Mouse (Mus musculus) MEL (cell line): ENCODE measurements around the gene Rgma.

ENCODE experiments used
- CTCF ChIP-seq, 3 experiments: IDR thresholded peaks in 2 of 3; conservative IDR thresholded peaks in 1 of 3; 2 replicates each; pipeline ENCODE4 v1.5.1; 2011 to 2012; ENCODE audit warnings: low read length in 3 of 3, low read depth in 2 of 3, mild to moderate bottlenecking in 2 of 3, improper control_type of control experiment in 1 of 3, inconsistent platforms in 1 of 3, mixed read lengths in 1 of 3, moderate library complexity in 1 of 3; ENCODE audit not compliant: control insufficient read depth in 1 of 3, insufficient read depth in 1 of 3, poor library complexity in 1 of 3, severe bottlenecking in 1 of 3
- EP300 ChIP-seq, 2 experiments: IDR thresholded peaks; 2 replicates each; pipeline ENCODE4 v1.6.1; 2011; ENCODE audit warnings: improper control_type of control experiment in 2 of 2, low read length in 2 of 2, low read depth in 1 of 2, mild to moderate bottlenecking in 1 of 2
- GABPA ChIP-seq: IDR thresholded peaks from 2 replicates; pipeline ENCODE4 v1.6.1; 2012; ENCODE audit warnings: low read depth, mild to moderate bottlenecking, inconsistent platforms, low read length, improper control_type of control experiment, moderate library complexity
- HCFC1 ChIP-seq: IDR thresholded peaks from 2 replicates; pipeline ENCODE4 v1.6.1; 2012; ENCODE audit warnings: low read depth, mild to moderate bottlenecking, inconsistent platforms, low read length, improper control_type of control experiment, moderate library complexity
- MAX ChIP-seq: IDR thresholded peaks from 2 replicates; pipeline ENCODE4 v1.6.1; 2011; ENCODE audit warnings: low read length, improper control_type of control experiment

- no peak for TF ChIP-seq MAX
- no peak for TF ChIP-seq CTCF (IDR thresholded peaks at IDR 0.05 in 2 of 3, conservative IDR thresholded peaks at IDR 0.05 in 1 of 3; ENCODE audit: control insufficient read depth in 1 of 3, insufficient read depth in 1 of 3, low read depth in 2 of 3, low read length in 3 of 3, poor library complexity in 1 of 3, severe bottlenecking in 1 of 3)
- TF ChIP-seq HCFC1 = no peak
- no peak for TF ChIP-seq EP300 (IDR thresholded peaks at IDR 0.05; ENCODE audit: low read depth in 1 of 2, low read length in 2 of 2)
- no peak for TF ChIP-seq GABPA
Measured at GRCm38 (mm10) chr7:73428525-73428924, 53.2 kb downstream of the Rgma start.
